Mouse (Mus musculus): Measurements from ENCODE around the gene Crhr1.
A peak's percentile ranks its signal among the peaks of the same experiment; 100 is the strongest.

Gene Crhr1

DNA sequence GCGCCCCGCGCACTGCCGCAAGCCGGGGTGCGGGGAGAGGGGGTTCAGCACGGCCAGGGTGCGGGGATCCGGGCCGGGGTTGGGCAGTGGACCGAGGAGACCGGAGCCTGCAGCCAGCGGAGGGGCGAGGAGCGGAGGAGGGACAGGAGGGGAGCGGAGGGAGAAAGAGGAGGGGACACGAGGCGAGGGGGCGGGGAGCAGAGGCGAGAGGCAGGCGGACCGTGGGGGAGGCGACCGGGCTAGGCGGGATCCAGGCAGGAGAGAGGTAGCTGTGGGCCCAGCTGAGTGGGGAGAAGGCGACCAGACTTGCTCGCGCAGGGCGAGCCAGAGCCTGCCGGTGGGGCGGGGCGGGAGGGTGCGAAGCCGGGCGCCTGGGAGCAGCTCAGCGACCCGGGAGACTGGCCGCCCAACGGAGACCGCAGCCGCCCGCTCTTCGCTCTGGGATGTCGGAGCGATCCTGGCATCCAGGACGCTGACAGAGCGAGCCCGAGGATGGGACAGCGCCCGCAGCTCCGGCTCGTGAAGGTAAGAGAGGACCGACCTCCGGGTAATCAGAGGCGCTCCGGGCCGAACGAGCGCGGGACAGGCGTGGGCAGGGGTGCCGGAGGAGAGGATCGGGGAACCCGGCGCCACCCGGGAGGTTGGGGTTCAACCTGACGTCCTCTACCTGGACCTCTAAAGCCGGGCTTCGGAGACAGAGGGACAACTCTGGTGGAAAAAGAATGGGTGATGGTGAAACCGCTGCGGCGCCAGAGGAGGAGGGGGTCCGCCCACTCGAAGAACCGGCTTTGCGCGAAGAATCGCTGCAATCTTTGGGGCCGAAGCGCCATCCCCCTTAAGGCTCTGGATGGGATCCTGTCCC, at the start of gene Crhr1:
Gene Crhr1 (plus strand): TSS at position 276 of the 862 bp plus-strand sequence.
- DNase-seq, result no peak

GRCm38 (mm10) chr11:104083248-104083647, 49.4 kb upstream of the Crhr1 start:
- DNase-seq, result no peak

DNA sequence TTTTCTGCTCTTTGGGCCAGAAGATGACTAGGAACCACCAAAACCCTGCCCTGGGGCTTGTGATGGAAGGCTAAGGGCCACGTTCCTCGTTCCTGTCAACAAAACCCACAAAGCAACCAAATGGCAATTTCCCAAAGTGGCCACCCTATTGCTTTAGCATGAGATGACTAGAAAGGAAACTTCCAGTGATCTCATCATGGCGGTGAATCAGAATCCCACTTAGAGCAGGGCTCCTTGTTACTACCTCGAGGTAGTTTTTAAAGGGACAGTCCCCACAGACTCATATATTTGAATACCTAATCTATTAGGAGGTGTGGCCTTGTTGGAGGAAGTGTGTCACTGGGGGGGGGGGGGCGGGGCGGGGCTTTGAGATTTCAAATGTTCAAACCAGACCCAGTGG, 48.9 kb upstream of the Crhr1 start:
- no peak for DNase-seq

DNA sequence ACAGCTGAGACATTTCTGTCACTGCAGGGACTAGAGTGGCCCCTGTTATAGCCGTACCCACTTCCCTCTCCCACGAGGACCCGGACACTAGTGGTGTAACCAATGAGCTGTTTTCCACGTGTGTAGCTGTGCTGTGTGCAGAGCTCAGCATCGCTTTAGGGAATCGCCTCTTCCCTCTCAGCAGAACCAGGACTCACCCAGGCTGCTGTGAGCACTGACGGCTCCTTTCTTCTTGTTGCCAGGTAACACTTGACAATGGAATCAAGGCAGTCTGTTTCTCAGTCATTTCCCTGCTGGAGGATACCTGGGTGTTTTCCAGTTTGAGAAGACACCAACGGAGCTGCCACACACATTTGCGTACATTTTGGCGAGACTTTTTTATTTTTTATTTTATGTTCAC, 44.1 kb upstream of the Crhr1 start:
- DNase-seq, result no peak

DNA sequence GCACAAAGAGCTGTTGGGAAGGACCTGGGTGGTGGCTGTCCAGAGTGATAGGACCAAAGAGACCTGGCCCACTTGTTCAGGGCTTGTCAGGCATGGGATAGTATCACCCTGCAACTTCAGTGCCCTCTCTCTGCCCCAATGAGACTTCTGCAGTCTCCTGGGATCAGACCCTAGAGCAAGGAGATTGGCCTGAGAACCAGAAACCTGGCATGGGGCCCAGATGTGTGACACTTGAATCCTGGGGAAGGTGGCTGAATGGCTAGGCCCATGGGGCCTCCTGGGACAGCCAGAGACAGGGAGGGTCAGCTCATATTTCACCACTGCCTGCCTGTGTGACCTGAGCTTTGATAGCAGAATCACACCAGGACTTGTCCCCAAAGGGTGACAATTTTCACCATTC, 41.9 kb upstream of the Crhr1 start:
- no peak for DNase-seq

DNA sequence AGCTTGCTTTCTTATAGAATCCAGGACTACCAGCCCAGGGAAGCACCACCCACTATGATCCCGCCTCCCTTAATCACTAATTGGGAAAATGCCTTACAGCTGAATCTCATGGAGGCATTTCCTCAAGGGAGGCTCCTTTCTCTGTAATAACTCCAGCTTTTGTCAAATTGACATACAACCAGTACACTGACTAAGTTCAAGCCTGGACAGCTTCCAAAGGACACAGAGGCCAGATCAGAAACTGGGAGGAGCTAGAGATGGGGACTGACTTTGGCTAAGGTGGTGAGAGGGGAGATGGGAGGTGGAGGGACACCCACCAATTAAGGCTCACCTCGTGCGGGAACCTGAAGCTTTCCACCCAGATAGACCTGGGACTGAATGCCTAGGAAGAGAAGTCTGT, 37.5 kb upstream of the Crhr1 start:
- DNase-seq, result no peak

DNA sequence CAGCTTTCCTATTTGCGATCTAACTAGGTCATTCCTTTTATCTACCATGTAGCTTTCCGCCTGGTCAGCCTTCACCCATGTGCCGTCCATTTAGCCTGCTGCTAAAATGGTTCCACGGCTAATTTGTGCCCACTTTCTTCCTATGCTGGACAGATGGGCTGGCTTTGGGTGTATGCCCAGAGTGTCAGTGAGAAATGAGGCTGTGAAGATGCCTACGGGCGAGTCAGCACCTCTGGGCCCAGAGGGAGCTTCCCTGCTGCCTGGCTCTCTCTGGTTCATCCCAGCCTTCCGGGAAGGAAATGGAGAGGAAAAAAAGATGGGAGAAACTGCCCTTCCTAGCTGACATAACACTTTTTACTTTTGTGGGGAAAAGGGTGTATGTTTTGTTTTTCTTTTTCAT, 36.1 kb upstream of the Crhr1 start:
- DNase-seq, result no peak

- no peak for DNase-seq
Measured at GRCm38 (mm10) chr11:104099542-104099941, 33.1 kb upstream of the Crhr1 start.

DNA sequence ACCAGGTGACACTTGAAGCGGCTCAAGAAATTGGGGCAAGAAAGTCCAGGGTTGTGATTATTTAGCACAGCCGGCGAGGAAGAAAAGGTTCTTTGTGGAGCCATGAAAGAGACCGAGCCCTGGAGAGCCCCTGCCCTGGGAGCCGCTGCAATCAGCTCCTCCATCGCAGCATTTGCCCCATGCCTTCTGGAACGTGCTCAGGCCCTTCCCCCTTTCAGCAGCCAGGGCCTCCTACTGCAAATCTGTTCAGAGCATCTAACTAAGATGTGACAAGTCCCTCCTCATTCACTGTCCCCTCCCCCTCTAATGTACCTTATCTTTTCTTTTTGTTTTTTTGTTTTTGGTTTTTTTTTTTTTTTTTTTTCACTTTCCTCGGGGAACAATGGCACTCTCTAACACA, 30.0 kb upstream of the Crhr1 start:
- DNase-seq, result no peak

DNA sequence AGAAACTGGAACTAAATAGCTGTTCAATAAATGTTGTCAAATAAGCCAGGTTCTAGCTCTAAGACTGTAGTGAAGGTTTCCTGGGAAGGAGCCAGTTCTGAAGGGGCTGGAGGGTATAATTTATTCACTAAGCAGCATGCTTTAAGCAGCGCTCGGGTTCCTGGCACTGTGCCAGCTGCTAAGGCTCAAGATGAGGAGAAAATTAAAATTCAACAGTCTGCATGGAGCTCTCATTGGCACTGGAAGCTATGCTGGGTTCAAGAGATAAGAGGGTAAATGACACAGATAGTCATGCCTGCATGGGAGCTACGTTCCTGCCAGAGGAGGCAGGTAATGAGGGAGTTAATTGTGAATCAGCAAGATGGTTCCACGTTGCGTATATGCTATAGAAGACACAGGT, 26.3 kb upstream of the Crhr1 start:
- peak; percentile 8 for DNase-seq

GRCm38 (mm10) chr11:104106969-104107368, 25.7 kb upstream of the Crhr1 start:
- no peak for DNase-seq

DNA sequence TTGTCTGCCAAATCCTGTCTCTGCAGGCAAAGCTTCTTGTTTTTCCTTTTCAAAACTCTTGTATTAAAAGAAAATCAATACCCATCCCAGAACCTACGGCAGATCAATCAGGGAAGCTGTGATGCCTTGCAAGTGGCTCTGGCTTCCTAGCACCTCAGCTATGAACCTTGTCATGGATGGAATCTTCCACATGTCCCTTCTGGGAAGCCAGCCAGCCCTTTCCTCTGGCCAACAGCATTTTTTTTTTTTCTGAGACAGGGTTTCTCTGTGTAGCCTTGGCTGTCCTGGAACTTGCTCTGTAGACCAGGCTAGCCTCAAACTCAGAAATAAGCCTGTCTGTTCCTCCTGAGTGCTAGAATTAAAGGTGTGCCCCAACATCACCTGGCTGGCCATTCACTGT, 22.3 kb upstream of the Crhr1 start:
- no peak for DNase-seq

DNA sequence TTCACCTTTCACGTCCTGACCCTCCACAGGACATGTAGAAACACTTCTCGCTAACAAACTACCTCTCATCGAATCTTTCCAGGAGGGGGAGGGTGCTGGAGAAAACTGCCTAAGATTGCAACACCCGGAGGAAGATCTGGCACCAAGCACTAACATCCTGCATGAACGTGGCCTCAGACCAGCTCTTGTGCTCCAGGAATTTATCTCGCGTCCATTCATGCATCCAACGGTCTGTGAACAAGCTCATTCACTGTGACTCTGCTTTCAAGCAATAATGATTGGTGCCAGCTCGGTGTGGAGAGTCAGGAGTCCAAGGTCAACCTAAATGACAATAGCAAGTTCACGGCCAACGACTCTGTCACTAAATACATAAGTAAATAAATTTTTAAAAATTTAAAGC, 20.8 kb upstream of the Crhr1 start:
- no peak for DNase-seq

GRCm38 (mm10) chr11:104113699-104114098, 19.0 kb upstream of the Crhr1 start:
- no peak for DNase-seq

GRCm38 (mm10) chr11:104114690-104115089, 18.0 kb upstream of the Crhr1 start:
- peak; percentile 66 for DNase-seq

DNA sequence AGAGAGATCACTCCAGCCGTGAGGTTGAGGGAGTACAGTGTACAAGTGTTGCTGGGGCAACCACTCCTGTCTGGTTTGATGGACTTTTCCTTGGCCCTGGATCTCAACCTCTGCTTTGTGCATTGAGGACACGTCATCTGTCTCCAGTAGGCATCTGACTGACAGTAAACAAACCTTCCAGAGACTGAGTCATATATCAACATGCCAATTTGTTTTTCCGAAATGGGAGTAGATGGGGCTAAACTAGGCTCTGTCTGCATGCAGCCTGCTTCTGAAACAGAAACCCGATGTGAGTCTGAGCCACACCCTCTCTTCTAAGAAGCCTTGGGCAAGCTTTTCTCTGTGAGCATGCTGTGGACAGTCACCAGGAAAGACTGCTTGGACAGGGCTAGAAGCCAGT, 14.3 kb upstream of the Crhr1 start:
- no peak for DNase-seq

DNA sequence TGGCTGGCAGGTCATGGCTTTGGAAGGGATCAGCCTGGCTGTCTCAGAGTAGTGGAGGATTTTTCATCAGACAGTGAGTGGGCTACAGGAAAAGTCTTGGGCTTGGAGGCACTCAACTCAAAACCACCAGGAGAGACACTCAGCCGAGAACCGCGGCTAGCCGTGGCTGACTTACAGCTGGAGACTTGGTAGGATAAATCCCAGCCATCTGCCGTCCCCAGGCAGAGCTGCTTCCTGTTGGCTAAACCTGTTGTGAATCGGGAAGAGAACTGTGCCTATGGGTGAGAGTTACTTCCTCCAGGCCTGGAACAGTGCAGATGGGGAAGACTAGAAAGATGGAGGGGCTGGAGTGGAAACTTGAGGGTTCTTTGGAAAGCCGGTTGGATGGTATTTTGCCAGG, 9.7 kb upstream of the Crhr1 start:
- DNase-seq, result no peak

- DNase-seq, result no peak
Measured at GRCm38 (mm10) chr11:104123479-104123878, 9.2 kb upstream of the Crhr1 start.

- DNase-seq, result no peak
Measured at GRCm38 (mm10) chr11:104124582-104124981, 8.1 kb upstream of the Crhr1 start.

GRCm38 (mm10) chr11:104129466-104129865, 3.2 kb upstream of the Crhr1 start:
- DNase-seq, result no peak

DNA sequence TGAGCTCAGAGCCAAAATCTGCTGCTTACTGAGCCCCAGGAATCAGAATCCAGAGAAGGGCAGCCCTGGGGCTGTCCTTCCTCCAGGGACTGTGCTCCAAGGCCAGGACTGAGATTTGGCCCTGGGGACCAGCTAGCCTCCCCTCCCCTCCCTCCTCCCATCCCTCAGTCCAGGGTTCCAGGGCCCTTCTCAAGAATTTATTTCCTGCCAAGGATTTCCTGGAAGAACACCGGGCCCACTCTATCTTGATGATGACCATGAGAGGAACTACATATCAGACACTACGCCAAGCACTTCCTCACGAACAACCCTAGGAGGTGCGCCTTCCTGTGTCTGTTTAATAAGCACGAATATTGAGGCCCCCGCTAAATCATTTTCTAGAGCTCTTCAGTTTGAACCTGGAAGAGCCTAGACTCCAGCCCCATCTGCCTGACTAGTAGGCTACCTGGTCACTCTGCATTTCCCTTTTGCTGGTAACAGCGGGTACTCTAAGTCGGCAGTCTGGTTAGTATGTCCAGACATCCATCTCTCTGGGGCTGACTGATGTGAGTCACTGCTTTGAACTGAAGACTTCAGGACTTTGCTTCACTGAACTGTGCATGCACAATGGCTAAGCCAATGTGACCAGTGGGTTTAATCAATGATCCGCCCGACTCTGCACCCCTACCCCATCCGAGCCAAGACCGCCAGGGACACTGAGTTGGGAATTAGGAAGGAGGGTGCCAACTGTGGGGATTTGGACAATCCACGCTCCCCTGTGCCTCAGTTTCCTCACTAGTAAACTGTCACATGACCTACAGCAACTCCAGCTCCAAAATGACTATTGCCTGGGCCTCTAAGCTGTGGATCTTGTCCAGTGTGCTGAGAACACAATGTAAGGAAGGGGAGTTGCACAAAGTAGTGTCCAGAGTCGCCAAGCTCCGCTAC, 1.7 kb upstream of the Crhr1 start:
- DNase-seq, result no peak

GRCm38 (mm10) chr11:104131756-104132155, 899 bp upstream of the Crhr1 start:
- no peak for DNase-seq

GRCm38 (mm10) chr11:104133442-104133983, 858 bp downstream of the Crhr1 start:
- DNase-seq, result no peak

DNA sequence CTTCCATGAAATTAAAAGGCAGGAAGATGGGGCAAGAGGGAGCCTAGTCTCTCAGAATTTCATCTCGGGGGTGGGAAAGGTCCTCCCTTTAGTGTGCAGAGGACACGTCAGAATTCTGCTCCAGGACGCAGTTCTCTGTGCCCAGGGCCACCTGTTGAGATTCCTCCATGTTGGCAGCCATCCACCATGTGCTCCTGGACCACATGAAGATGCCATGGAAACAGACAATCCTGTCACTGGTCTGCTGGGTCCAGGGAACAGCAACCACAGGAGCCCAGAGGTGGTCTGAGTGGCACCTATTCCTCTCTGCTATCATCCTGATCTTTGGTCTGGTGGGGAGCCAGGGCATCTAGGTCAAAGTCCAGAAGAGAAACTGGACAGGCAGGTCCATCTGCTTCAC, 6.3 kb downstream of the Crhr1 start:
- DNase-seq, result no peak
